Mouse (Mus musculus): ENCODE data around the gene Best2.

The Best2 gene

GRCm38 (mm10) chr8:85029271-85029670, 14.9 kb upstream of the Best2 start:
- TF ChIP-seq GATA4 (IDR thresholded peaks at IDR 0.05; ENCODE audit: insufficient replicate concordance, low read length): no peak

DNA sequence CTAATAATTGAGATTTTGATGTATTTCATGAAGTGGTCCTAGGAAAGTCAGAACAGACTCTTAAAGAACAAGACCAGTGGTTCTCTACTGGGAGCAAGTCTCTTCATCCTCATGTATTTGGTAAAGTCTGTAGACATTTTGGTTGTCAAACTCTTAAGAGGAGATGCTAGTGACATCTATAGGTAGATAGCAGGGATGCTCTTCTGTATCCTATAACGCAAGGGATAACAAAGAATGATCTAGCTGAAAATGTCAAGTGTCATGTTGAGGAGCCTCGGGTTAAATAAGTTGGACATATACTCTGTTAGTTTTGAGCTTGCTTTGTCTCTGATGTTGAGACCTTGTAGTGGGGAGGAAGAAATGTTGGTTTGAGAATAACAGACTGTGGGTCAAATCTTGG, 13.6 kb upstream of the Best2 start:
- no peak for TF ChIP-seq GATA4 (IDR thresholded peaks at IDR 0.05; ENCODE audit: insufficient replicate concordance, low read length)

DNA sequence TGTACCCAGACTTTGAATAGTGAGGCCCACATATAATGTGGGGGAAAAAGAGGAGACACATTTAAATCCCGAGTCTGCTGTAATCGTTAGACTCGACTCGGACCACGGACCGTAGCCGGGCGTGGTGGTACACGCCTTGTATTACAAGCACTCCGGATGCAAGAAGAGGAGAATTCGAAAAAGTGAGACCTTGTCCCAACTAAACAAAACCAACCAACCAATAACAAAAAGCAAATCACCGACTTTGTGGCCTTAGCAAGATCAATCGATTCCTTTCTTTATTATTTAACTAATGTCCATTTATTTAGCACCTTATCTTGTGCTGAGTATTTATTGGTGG, 13.2 kb upstream of the Best2 start:
- no peak for TF ChIP-seq GATA4 (IDR thresholded peaks at IDR 0.05; ENCODE audit: insufficient replicate concordance, low read length)

DNA sequence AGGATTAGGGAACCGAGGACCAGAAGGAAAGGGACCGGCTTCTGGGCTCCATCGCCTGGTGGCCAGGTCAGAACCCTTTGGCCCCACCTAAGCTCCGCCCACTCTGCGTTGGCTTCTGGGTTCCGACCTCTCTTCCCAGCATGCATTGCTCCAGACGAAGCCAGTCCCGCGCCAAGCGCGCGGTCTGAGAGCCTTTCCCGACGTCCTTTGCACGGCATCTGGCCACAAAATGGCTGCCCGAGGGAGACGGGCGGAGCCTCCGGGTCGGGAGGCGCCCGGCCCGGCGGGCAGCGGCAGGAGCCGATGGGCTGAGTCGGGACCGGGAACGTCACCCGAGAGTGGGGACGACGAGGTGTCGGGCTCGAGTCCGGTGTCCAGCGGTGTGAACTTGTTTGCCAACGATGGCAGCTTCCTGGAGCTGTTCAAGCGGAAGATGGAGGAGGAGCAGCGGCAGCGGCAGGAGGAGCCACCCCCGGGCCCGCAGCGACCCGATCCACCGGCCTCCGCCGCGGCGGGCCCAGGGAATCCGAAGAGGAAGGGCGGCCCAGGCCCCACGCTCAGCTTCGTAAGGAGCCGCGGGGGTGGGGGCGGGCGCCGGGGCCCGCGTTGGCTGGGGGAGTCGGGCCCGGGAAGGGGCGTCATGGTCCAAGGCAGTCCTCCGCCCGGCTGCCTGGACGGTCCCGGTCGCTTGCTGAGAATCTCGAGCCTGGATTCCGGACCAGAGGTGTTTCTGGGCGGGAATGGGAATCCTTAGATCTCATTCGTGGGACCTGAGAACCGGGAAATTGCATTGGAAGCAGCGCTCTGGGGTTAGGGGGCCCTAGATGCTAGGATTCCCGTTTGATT, 12.6 kb upstream of the Best2 start, which contains the start of gene Trir:
TSS of gene Trir (plus strand) at position 154 of the 846 bp plus-strand sequence.
- peak; percentile 45; the same call in 1 of the 2 replicates for TF ChIP-seq GATA4 (IDR thresholded peaks at IDR 0.05; ENCODE audit: insufficient replicate concordance, low read length)

DNA sequence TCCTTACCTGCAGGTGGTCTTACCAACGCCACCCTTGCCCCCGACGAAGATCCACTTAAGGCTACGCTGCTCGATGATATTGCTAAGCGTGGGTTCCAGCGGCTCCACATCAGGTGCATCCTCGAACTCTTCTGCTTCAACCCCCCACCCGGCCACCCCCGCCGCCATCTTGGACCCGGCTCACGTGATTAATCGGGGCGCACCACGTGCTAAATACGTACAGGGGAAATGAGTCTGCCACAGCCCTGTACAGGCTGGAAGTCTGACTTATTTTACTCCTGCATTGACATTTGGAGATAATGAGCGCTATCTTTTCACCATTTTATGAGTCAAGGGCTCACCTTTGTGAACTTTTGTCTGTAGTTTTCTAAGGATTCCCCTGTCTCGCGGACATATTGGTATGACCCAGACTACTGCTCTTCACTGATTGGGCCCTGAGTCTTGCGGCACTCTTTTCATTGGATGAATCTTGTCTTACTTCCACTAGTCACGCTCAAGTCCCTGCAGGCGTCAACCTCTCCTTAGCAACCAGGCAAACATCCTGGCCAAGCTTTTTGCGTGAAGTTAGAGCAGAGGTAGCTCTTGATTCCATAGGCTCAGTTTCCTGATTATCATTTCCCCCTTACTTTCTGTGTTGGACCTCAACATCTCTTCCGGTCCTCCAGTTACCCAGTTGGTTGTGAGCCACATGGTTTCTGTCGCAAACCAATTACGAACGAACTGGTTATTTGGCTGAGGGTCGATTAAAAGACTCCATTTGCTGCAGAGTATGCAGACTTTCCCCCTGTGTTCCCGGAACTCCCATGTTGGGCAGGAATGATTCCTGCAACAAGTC, 11.0 kb upstream of the Best2 start, which contains the start of gene Asna1:
TSS of gene Asna1 (minus strand) at position 184 of the 835 bp plus-strand sequence.
- TF ChIP-seq GATA4 (IDR thresholded peaks at IDR 0.05; ENCODE audit: insufficient replicate concordance, low read length): no peak

GRCm38 (mm10) chr8:85023846-85024245, 9.5 kb upstream of the Best2 start:
- no peak for TF ChIP-seq GATA4 (IDR thresholded peaks at IDR 0.05; ENCODE audit: insufficient replicate concordance, low read length)

DNA sequence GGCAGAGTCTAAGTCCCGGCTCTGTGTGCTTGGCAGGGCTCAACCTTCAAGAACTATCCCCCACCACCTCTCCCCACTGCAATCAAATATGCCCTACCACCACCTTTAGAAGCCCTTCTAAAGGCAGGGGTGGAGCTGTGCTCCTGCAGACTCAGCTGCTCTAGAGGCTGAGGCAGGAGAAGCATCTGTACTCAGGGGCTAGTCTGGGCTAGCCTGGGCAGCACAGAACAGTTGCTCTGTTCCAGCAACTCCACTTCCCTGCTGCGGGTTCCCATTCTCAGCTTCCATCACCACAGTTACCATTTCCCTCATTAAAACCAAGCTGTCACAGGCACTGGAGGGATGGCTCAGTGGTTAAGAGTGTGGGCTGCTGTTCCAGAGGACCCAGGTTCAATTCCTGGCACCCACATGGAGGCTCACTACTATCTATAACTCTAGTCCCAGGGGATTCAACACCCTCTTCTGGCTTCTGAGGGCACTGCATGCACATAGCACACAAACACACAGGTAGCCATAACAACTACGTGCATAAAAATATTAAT, 7.3 kb upstream of the Best2 start:
- no peak for TF ChIP-seq GATA4 (IDR thresholded peaks at IDR 0.05; ENCODE audit: insufficient replicate concordance, low read length)

DNA sequence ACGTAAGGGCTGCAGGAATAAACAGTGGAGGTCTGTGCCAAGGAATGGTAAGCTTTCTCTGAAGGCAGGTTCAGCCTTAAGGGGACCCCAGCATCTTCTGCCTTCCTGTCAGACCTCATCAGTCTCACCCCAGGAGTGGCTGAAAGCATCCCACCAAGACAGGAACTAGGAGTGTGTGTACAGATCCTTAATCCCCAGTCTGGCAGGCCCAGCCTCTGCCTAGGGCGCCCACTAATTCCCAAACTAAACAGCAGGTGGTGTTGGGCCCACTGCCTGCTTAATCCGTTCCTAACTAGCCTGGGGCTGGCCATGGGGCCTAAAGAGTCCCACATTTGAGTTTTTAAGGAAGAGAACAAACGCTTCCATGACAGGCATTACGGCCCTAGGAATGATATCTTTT, 2.9 kb upstream of the Best2 start:
- no peak for TF ChIP-seq GATA4 (IDR thresholded peaks at IDR 0.05; ENCODE audit: insufficient replicate concordance, low read length)

DNA sequence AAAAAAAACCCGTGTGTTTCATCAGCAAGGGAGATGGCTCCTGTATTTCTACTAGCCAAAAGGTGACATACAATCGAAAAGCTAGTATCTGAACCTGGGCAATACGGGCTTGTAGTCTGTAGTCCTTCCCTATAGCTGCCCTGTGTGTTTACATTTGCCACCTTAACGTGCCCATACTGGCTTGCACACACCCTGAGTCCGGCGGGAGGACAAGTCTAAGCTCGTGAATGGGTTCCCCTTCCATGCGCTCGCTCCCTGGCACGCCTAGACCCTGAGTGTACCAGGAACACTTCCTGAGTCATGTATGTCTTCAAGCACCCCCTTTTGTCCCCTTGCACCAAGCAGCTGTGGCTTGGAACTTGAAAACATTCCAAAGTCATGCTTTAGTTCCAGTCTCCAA, 2.4 kb upstream of the Best2 start:
- TF ChIP-seq GATA4 (IDR thresholded peaks at IDR 0.05; ENCODE audit: insufficient replicate concordance, low read length): no peak

- TF ChIP-seq GATA4 (IDR thresholded peaks at IDR 0.05; ENCODE audit: insufficient replicate concordance, low read length): no peak
Observed at GRCm38 (mm10) chr8:85013230-85013840, 996 bp downstream of the Best2 start.

- no peak for TF ChIP-seq GATA4 (IDR thresholded peaks at IDR 0.05; ENCODE audit: insufficient replicate concordance, low read length)
Observed at GRCm38 (mm10) chr8:85011242-85011641, 3.1 kb downstream of the Best2 start.

GRCm38 (mm10) chr8:85007686-85008085, 6.6 kb downstream of the Best2 start:
- no peak for TF ChIP-seq GATA4 (IDR thresholded peaks at IDR 0.05; ENCODE audit: insufficient replicate concordance, low read length)

DNA sequence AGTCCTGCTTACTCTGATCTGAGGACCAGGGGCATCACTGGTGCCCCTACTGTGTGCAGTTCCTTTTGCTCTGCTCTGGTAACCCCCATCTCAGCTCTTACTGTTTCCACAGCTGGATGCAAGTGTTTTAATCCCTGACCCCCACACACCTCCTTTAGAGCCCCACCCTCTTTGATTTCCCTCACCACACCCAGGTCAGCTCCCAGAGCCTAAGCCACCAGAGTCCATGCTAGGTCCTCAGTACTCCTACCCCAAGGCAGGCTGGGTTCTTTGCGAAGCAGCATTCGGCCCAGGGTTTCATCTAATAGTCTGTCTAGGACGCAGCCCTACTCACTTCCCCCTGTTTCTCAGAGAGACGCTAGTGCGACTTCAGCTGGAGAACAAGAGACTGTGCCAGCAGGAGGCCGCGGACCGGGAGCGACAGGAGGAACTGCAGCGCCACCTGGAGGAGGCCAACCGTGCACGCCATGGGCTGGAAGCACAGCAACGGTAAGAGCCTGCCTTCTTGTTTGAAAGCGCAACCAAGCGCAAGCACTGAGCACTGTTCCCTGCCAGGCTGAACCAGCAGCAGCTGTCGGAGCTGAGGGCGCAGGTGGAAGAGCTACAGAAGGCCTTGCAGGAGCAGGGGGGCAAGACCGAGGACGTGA, 16.6 kb downstream of the Best2 start:
- TF ChIP-seq GATA4 (IDR thresholded peaks at IDR 0.05; ENCODE audit: insufficient replicate concordance, low read length): no peak

DNA sequence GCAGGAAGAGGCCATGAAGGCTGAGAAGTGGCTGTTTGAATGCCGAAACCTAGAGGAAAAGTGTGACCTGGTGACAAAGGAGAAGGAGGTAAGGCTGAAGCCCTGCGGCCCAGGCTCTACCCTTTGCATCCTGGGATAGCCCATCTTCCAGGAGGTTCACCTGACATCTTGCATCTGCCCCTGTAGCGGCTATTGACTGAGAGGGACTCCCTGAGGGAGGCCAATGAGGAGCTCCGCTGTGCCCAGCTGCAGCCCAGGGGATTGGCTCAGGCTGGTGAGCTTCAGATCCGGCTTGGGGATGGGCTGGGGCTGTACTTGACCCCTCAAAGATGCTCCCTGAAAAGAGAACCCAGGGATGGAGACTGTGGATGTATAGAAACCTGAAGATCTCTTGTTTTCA, 17.4 kb downstream of the Best2 start:
- no peak for TF ChIP-seq GATA4 (IDR thresholded peaks at IDR 0.05; ENCODE audit: insufficient replicate concordance, low read length)

- TF ChIP-seq GATA4 (IDR thresholded peaks at IDR 0.05; ENCODE audit: insufficient replicate concordance, low read length): no peak
Observed at GRCm38 (mm10) chr8:84995680-84996079, 18.7 kb downstream of the Best2 start.
